In the genomic region with DNA sequence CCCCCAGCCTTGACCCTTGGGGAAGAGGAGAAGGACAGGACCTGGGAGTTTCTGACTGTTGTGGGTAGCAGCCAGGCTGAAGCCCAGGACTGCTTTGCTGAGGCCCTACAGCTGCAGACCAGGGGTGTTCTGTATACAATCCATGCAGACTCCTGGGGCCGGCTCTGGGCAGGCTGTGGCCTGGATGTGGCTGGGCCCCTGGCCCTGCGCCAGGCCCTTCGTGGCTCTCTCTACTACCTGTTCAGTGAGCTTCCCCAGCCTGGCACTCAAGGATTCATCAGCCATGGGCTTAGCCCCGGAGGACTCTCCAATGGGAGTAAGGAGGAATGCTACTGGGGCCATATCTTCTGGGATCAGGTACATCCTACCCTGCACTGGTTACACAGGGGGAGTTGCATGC, we compare ENCODE assay signal across 20 mouse cellular contexts. TPM values are rescaled to one million over a fixed set of nuclear protein-coding genes. Genes with fewer than 3 reads are reported as not detected.
DNase-seq lines count a peak whose midpoint lies in the region; ATAC-seq lines count a peak whose summit lies in the region.
"Had no signal": no experiment of that assay in that cellular context is flagged by ENCODE, and none has a peak within 500 bp of the region (broad histone marks: within the 10 kb centered on the region; RNA-seq: fewer than 3 reads in every experiment).

No protein-coding gene starts in this region.

- H3K27me3 ChIP-seq in lung, embryonic 15.5 days: no peaks in the 10 kb centered on the region
- no peaks in the 10 kb centered on the region for H3K27me3 ChIP-seq in embryonic facial prominence, embryonic 15.5 days
- H3K27me3 ChIP-seq in stomach, embryonic 15.5 days (replicated peaks): no peaks in the 10 kb centered on the region
- H3K27me3 ChIP-seq: hindbrain, embryonic 15.5 days; neural tube, embryonic 12.5 days had no signal

- no peak overlapping the region; the same call in 1 of the 2 replicates for H3K9ac ChIP-seq in lung, embryonic 15.5 days
- no peak overlapping the region for H3K9ac ChIP-seq in embryonic facial prominence, embryonic 15.5 days
- H3K9ac ChIP-seq in stomach, embryonic 15.5 days: 0 out of 2 replicates have a peak overlapping the region, but pooled peaks have one; percentile 16
- H3K9ac ChIP-seq: hindbrain, embryonic 15.5 days; neural tube, embryonic 12.5 days had no signal

- no peak for ATAC-seq in lung, embryonic 15.5 days (ENCODE audit: borderline replicate concordance, extremely low read depth, low FRiP score, low TSS enrichment)
- ATAC-seq in embryonic facial prominence, embryonic 15.5 days (ENCODE audit: insufficient number of reproducible peaks, low FRiP score, low TSS enrichment, low read depth): no peak
- no peak for ATAC-seq in stomach, embryonic 15.5 days (ENCODE audit: insufficient read depth, low FRiP score, low read depth)
- ATAC-seq: forebrain, embryonic 14.5 days had no signal

- DNase-seq in heart, adult 11 months: peak; percentile 95
- no peak for DNase-seq in heart, postnatal 4 days
- no peak for DNase-seq in lung, postnatal 4 days
- DNase-seq in layer of hippocampus, adult 9-10 months (ENCODE audit: low spot score): no peak
- DNase-seq in layer of hippocampus, postnatal 10 days (ENCODE audit: low spot score in 2 of 2): no peak
- DNase-seq: adrenal gland, postnatal 14 days; cerebellum, postnatal 25 days; gastrocnemius, postnatal 25 days; kidney, postnatal 10 days; left cerebral cortex, postnatal 4 days; lung, postnatal 36 days had no signal

- H3K9me3 ChIP-seq in lung, embryonic 15.5 days: no peaks in the 10 kb centered on the region
- H3K9me3 ChIP-seq in embryonic facial prominence, embryonic 15.5 days (replicated peaks): no peaks in the 10 kb centered on the region
- no peaks in the 10 kb centered on the region for H3K9me3 ChIP-seq in stomach, embryonic 15.5 days
- H3K9me3 ChIP-seq: hindbrain, embryonic 15.5 days; neural tube, embryonic 12.5 days had no signal

- H3K4me3 ChIP-seq in lung, embryonic 15.5 days: no peak overlapping the region
- H3K4me3 ChIP-seq in embryonic facial prominence, embryonic 15.5 days (replicated peaks): no peak overlapping the region
- H3K4me3 ChIP-seq in stomach, embryonic 15.5 days (replicated peaks): no peak overlapping the region
- H3K4me3 ChIP-seq: hindbrain, embryonic 15.5 days; neural tube, embryonic 12.5 days had no signal

- peak overlapping the region; percentile 96; the same call in 1 of the 2 replicates for H3K27ac ChIP-seq in lung, embryonic 15.5 days
- H3K27ac ChIP-seq in embryonic facial prominence, embryonic 15.5 days (replicated peaks): peak overlapping the region; percentile 99
- peak overlapping the region; percentile 35 for H3K27ac ChIP-seq in stomach, embryonic 15.5 days
- H3K27ac ChIP-seq: hindbrain, embryonic 15.5 days; neural tube, embryonic 12.5 days had no signal

- no peak overlapping the region for H3K4me2 ChIP-seq in lung, embryonic 15.5 days
- H3K4me2 ChIP-seq in embryonic facial prominence, embryonic 15.5 days (replicated peaks): no peak overlapping the region
- no peak overlapping the region for H3K4me2 ChIP-seq in stomach, embryonic 15.5 days
- H3K4me2 ChIP-seq: hindbrain, embryonic 15.5 days; neural tube, embryonic 12.5 days had no signal

- peaks cover 23% of the 10 kb centered on the region for H3K36me3 ChIP-seq in lung, embryonic 15.5 days
- H3K36me3 ChIP-seq in embryonic facial prominence, embryonic 15.5 days: peaks cover 40% of the 10 kb centered on the region
- peaks cover 8% of the 10 kb centered on the region; the same call in 1 of the 2 replicates for H3K36me3 ChIP-seq in stomach, embryonic 15.5 days
- H3K36me3 ChIP-seq: hindbrain, embryonic 15.5 days had no signal

- 54% methylated on average over 4 of the region's 4 CpGs for WGBS in lung, embryonic 15.5 days
- WGBS in embryonic facial prominence, embryonic 15.5 days: 75% methylated on average over 4 of the region's 4 CpGs
- WGBS in stomach, embryonic 15.5 days: 77% methylated on average over 4 of the region's 4 CpGs

- H3K4me1 ChIP-seq in lung, embryonic 15.5 days: peaks cover 35% of the 10 kb centered on the region
- peaks cover 41% of the 10 kb centered on the region for H3K4me1 ChIP-seq in embryonic facial prominence, embryonic 15.5 days
- peaks cover 29% of the 10 kb centered on the region for H3K4me1 ChIP-seq in stomach, embryonic 15.5 days

RNA-seq across cellular contexts. Expression of gene Pgghg, which starts 2.2 kb away (rescaled TPM):
- total RNA-seq in heart, postnatal 4 days (2021): 1 to 10 TPM; 8.4 to 8.7 TPM
- polyA plus RNA-seq in lung, embryonic 15.5 days (2015; fragmentation: Nextera tagmentation; extraction: Ambion mirVana): 18.7 and 21.0 TPM in 2 replicates
- polyA plus RNA-seq in embryonic facial prominence, embryonic 15.5 days (2015; fragmentation: Nextera tagmentation; extraction: Ambion mirVana): 26.3 and 29.0 TPM in 2 replicates
- 21.2 and 23.5 TPM in 2 replicates for polyA plus RNA-seq in stomach, embryonic 15.5 days (2015; fragmentation: Nextera tagmentation; extraction: Ambion mirVana)
- 1 to 10 TPM; 4.2 to 5.0 TPM for total RNA-seq in layer of hippocampus, postnatal 10 days (2021)

RNA-seq across cellular contexts. Expression of gene Ifitm5, which starts 6.7 kb away (rescaled TPM):
- total RNA-seq in heart, postnatal 4 days (2021): 1 to 10 TPM in 1 of 2 experiments, under 1 TPM in 1; 0.72 to 1.4 TPM
- 2.8 and 4.0 TPM in 2 replicates for polyA plus RNA-seq in lung, embryonic 15.5 days (2015; fragmentation: Nextera tagmentation; extraction: Ambion mirVana)
- polyA plus RNA-seq in embryonic facial prominence, embryonic 15.5 days (2015; fragmentation: Nextera tagmentation; extraction: Ambion mirVana): 110 and 112 TPM in 2 replicates
- polyA plus RNA-seq in stomach, embryonic 15.5 days (2015; fragmentation: Nextera tagmentation; extraction: Ambion mirVana): 3.2 and 3.6 TPM in 2 replicates
- not detected for total RNA-seq in layer of hippocampus, postnatal 10 days (2021)
- total RNA-seq: layer of hippocampus, postnatal 14 days; left cerebral cortex, postnatal 4 days; midbrain, postnatal 0 days had no signal
- polyA plus RNA-seq: forebrain, embryonic 14.5 days had no signal

RNA-seq across cellular contexts. Expression of gene Gm45717, which starts 12.4 kb away (rescaled TPM):
- not detected for total RNA-seq in heart, postnatal 4 days (2021)
- not detected in 2 replicates for polyA plus RNA-seq in lung, embryonic 15.5 days (2015; fragmentation: Nextera tagmentation; extraction: Ambion mirVana)
- 0.96 TPM in 1 of 2 replicates, not detected in the other for polyA plus RNA-seq in embryonic facial prominence, embryonic 15.5 days (2015; fragmentation: Nextera tagmentation; extraction: Ambion mirVana)
- polyA plus RNA-seq in stomach, embryonic 15.5 days (2015; fragmentation: Nextera tagmentation; extraction: Ambion mirVana): 0.40 and 0.71 TPM in 2 replicates
- not detected for total RNA-seq in layer of hippocampus, postnatal 10 days (2021)
- total RNA-seq: adrenal gland, postnatal 14 days; gastrocnemius, postnatal 25 days; layer of hippocampus, postnatal 14 days; left cerebral cortex, postnatal 4 days; midbrain, postnatal 0 days had no signal
- polyA plus RNA-seq: forebrain, embryonic 14.5 days; heart, embryonic 16.5 days; hindbrain, embryonic 15.5 days; midbrain, postnatal 0 days; neural tube, embryonic 12.5 days had no signal

RNA-seq across cellular contexts. Expression of gene Ifitm2, which starts 12.4 kb away (rescaled TPM):
- total RNA-seq in heart, postnatal 4 days (2021): 100 to 1,000 TPM; 178 to 182 TPM
- polyA plus RNA-seq in lung, embryonic 15.5 days (2015; fragmentation: Nextera tagmentation; extraction: Ambion mirVana): 925 and 963 TPM in 2 replicates
- 1,542 and 1,589 TPM in 2 replicates for polyA plus RNA-seq in embryonic facial prominence, embryonic 15.5 days (2015; fragmentation: Nextera tagmentation; extraction: Ambion mirVana)
- polyA plus RNA-seq in stomach, embryonic 15.5 days (2015; fragmentation: Nextera tagmentation; extraction: Ambion mirVana): 1,181 and 1,379 TPM in 2 replicates
- total RNA-seq in layer of hippocampus, postnatal 10 days (2021): 10 to 100 TPM; 20.3 to 27.0 TPM

RNA-seq across cellular contexts. Expression of gene Nlrp6, which starts 22.7 kb away (rescaled TPM):
- not detected for total RNA-seq in heart, postnatal 4 days (2021)
- 0.26 and 0.72 TPM in 2 replicates for polyA plus RNA-seq in lung, embryonic 15.5 days (2015; fragmentation: Nextera tagmentation; extraction: Ambion mirVana)
- 0.07 and 0.25 TPM in 2 replicates for polyA plus RNA-seq in embryonic facial prominence, embryonic 15.5 days (2015; fragmentation: Nextera tagmentation; extraction: Ambion mirVana)
- polyA plus RNA-seq in stomach, embryonic 15.5 days (2015; fragmentation: Nextera tagmentation; extraction: Ambion mirVana): 9.9 and 13.8 TPM in 2 replicates
- under 1 TPM; 0.27 to 0.53 TPM for total RNA-seq in layer of hippocampus, postnatal 10 days (2021)
- total RNA-seq: gastrocnemius, postnatal 25 days had no signal

Comparison
In these comparisons a context has a peak if more than half of its experiments do, and no peak if none do; other contexts are left out.
1. H3K27ac ChIP-seq: peak in every context shown above with its lines; median percentile 99 in embryonic facial prominence, embryonic 15.5 days; 96 in lung, embryonic 15.5 days; 35 in stomach, embryonic 15.5 days.
2. RNA of gene Ifitm5, which starts 6.7 kb away (polyA plus RNA-seq): 110 to 112 TPM in embryonic facial prominence, embryonic 15.5 days; 2.8 to 4.0 TPM in lung, embryonic 15.5 days and 3.2 to 3.6 TPM in stomach, embryonic 15.5 days; every median in the first group is over 10 times any median in the second.